ENCODE assay signal across 8 mouse cellular contexts in genomic region chr7:28169489-28170422, GRCm38 (mm10). TPM values are rescaled to one million over a fixed set of nuclear protein-coding genes. Genes with fewer than 3 reads are reported as not detected.
DNase-seq lines count a peak whose midpoint lies in the region; ATAC-seq lines count a peak whose summit lies in the region.

TSS of gene Fbl (plus strand) at chr7:28169710.

- H3K27ac ChIP-seq in brown adipose tissue, adult 24 weeks (replicated peaks; ENCODE audit: low read depth, low read length) = peak within 1 kb of the TSS; percentile 32
- H3K27ac ChIP-seq in heart, embryonic 14.5 days (replicated peaks in 1 of 2; ENCODE audit: control insufficient read depth in 1 of 2, insufficient read depth in 1 of 2, low read depth in 2 of 2, low read length in 2 of 2) = peak within 1 kb of the TSS; percentile 73 to 90
- peak within 1 kb of the TSS; percentile 86 for H3K27ac ChIP-seq in liver, embryonic 13.5 days
- H3K27ac ChIP-seq in stomach, embryonic 16.5 days (ENCODE audit: low read length) = peak within 1 kb of the TSS; percentile 92

- peak within 1 kb of the TSS; percentile 76 for H3K4me3 ChIP-seq in brown adipose tissue, adult 24 weeks (ENCODE audit: insufficient read depth, low read depth, low read length)
- peak within 1 kb of the TSS; percentile 83 to 84 for H3K4me3 ChIP-seq in heart, embryonic 14.5 days (ENCODE audit: control insufficient read depth in 1 of 2, insufficient read depth in 1 of 2, low read depth in 1 of 2, low read length in 2 of 2)
- peak within 1 kb of the TSS; percentile 87 for H3K4me3 ChIP-seq in liver, embryonic 13.5 days (replicated peaks)
- peak within 1 kb of the TSS; percentile 88 for H3K4me3 ChIP-seq in stomach, embryonic 16.5 days (replicated peaks; ENCODE audit: low read length)

- ATAC-seq in heart, embryonic 14.5 days (ENCODE audit: insufficient number of reproducible peaks, insufficient read depth, low FRiP score, low read depth) = peak; percentile 88
- ATAC-seq in liver, embryonic 13.5 days (ENCODE audit: low read depth) = peak; percentile 82
- ATAC-seq in stomach, embryonic 16.5 days (ENCODE audit: insufficient read depth, low FRiP score) = peak; percentile 94

- WGBS in heart, embryonic 14.5 days = under 1% methylated on average over 80 of the region's 80 CpGs
- under 1% methylated on average over 80 of the region's 80 CpGs for WGBS in liver, embryonic 13.5 days (ENCODE audit: insufficient replicate concordance)
- under 1% methylated on average over 80 of the region's 80 CpGs for WGBS in stomach, embryonic 16.5 days

- H3K36me3 ChIP-seq in heart, embryonic 14.5 days (ENCODE audit: control insufficient read depth, insufficient read depth, low read length) = peaks cover 2% of the 10 kb centered on the region
- peaks cover 16% of the 10 kb centered on the region for H3K36me3 ChIP-seq in liver, embryonic 13.5 days
- no peaks in the 10 kb centered on the region for H3K36me3 ChIP-seq in stomach, embryonic 16.5 days (ENCODE audit: control insufficient read depth, insufficient read depth, low read length)

- H3K27me3 ChIP-seq in heart, embryonic 14.5 days (ENCODE audit: control insufficient read depth, insufficient read depth, low read length) = no peaks in the 10 kb centered on the region
- no peaks in the 10 kb centered on the region for H3K27me3 ChIP-seq in liver, embryonic 13.5 days
- H3K27me3 ChIP-seq in stomach, embryonic 16.5 days (ENCODE audit: control insufficient read depth, insufficient read depth, low read length) = no peaks in the 10 kb centered on the region

- peaks cover 6% of the 10 kb centered on the region for H3K4me1 ChIP-seq in brown adipose tissue, adult 24 weeks (ENCODE audit: control insufficient read depth, insufficient read depth, insufficient read length, low read length)
- peaks cover 7 to 27% of the 10 kb centered on the region in 2 experiments for H3K4me1 ChIP-seq in heart, embryonic 14.5 days (ENCODE audit: control insufficient read depth in 2 of 2, insufficient read depth in 2 of 2, low read length in 2 of 2)
- peaks cover 50% of the 10 kb centered on the region for H3K4me1 ChIP-seq in liver, embryonic 13.5 days (replicated peaks)
- H3K4me1 ChIP-seq in stomach, embryonic 16.5 days (ENCODE audit: control insufficient read depth, insufficient read depth, low read length) = peaks cover 15% of the 10 kb centered on the region

- H3K4me2 ChIP-seq in heart, embryonic 14.5 days (ENCODE audit: low read length) = peak within 1 kb of the TSS; percentile 73
- peak within 1 kb of the TSS; percentile 99 for H3K4me2 ChIP-seq in liver, embryonic 13.5 days
- H3K4me2 ChIP-seq in stomach, embryonic 16.5 days (ENCODE audit: low read depth, low read length) = peak within 1 kb of the TSS; percentile 83

- DNase-seq in CD4-positive, CD25-positive, alpha-beta regulatory T cell, adult 2 months (ENCODE audit: low read depth, low spot score) = peak; percentile 98
- DNase-seq in fibroblast of lung, adult 2 months (ENCODE audit: low read depth) = peak; percentile 80
- DNase-seq in kidney, postnatal 14 days = peak; percentile 95
- DNase-seq in liver, embryonic 13.5 days = peak; percentile 87
- peak; percentile 93 for DNase-seq in neural tube, embryonic 10.5 days (ENCODE audit: extremely low spot score, low spot score)

- H3K9ac ChIP-seq in heart, embryonic 14.5 days (ENCODE audit: low read length) = peak within 1 kb of the TSS; percentile 87
- peak within 1 kb of the TSS; percentile 83 for H3K9ac ChIP-seq in liver, embryonic 13.5 days
- peak within 1 kb of the TSS; percentile 87 for H3K9ac ChIP-seq in stomach, embryonic 16.5 days (ENCODE audit: low read length)

- peaks cover 4% of the 10 kb centered on the region; the same call in 1 of the 2 replicates for H3K9me3 ChIP-seq in heart, embryonic 14.5 days (ENCODE audit: control insufficient read depth, low read length)
- 0 out of 2 replicates have a peak, but pooled peaks cover 7% of the 10 kb centered on the region for H3K9me3 ChIP-seq in liver, embryonic 13.5 days (replicated peaks)
- H3K9me3 ChIP-seq in stomach, embryonic 16.5 days (replicated peaks; ENCODE audit: control insufficient read depth, low read length) = peaks cover 4% of the 10 kb centered on the region; the same call in 1 of the 2 replicates

RNA-seq across cellular contexts. Expression of gene Fbl, which starts in this region (rescaled TPM):
- 19.9 and 25.7 TPM in 2 replicates for polyA plus RNA-seq in brown adipose tissue, adult 24 weeks (2012; ENCODE audit: insufficient read depth, insufficient read length, missing spikeins)
- 20.1 and 23.1 TPM in 2 replicates for polyA plus RNA-seq in heart, embryonic 14.5 days (2014; fragmentation: Nextera tagmentation; extraction: Ambion mirVana)
- 112 and 133 TPM in 2 replicates for polyA plus RNA-seq in liver, embryonic 13.5 days (2015; fragmentation: Nextera tagmentation; extraction: Ambion mirVana)
- polyA plus RNA-seq in stomach, embryonic 16.5 days (2015; fragmentation: Nextera tagmentation; extraction: Ambion mirVana) = 60.0 and 86.3 TPM in 2 replicates

Comparison
In these comparisons a context has a peak if more than half of its experiments do, and no peak if none do; other contexts are left out.
1. Peak in every context shown above with its lines: DNase-seq, ATAC-seq, H3K4me3 ChIP-seq and H3K27ac ChIP-seq.
2. H3K27ac ChIP-seq: peak in every context shown above with its lines; median percentile 92 in stomach, embryonic 16.5 days; 86 in liver, embryonic 13.5 days; 82 in heart, embryonic 14.5 days; 32 in brown adipose tissue, adult 24 weeks.